Mouse (Mus musculus): Measurements from ENCODE around the gene Glg1.

DNA sequence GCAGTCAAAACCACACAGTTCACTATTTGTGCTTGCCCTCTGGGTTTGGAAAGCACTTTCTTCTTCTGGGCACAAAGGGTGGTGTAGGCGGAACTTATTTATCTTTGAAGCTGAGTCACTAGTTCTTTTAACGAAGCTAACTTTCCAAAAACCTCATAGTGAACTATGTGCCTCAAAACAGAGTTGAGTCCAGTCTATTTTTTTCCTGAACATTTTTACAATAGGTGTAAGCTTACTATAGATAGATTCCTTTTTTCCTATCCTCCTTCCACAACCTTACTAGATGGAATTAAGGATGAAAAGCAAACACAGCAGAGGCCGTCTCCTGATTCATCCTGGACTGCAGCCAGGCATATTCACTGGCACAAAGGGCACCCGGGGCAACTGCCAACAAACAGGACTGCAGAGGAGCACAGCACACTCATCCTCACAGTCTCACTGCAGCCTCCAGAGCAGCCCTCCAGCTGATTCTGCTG lies 73.5 kb downstream of the Glg1 start:
- TF ChIP-seq POLR2A (IDR thresholded peaks at IDR 0.05; ENCODE audit: borderline replicate concordance, control insufficient read depth, low read depth, low read length) (no peak), CTCF (IDR thresholded peaks at IDR 0.05; ENCODE audit: control insufficient read depth, insufficient read depth, low read length) (no peak)
